Mouse (Mus musculus): ENCODE results near the gene Kel.

DNA sequence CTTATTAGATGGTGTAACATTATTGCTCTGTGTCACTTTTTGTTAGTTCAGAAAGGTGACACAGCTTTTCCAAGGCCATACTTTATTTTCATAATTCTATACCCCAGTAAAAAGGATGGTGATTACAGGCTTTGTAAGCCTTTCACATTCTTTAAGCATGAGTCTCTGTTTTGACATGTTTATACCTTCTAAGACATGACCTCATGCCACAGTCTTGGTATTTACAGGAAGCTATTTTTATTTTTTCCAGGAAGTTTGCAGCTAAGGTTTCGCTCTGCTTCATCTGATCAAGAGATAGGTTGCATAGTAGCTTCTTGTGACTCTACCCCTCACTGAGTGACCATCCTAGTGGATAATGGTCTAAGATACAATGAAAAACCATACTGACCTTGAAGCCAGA lies 9.7 kb downstream of the Kel start:
- no peak for TF ChIP-seq USF1 (IDR thresholded peaks at IDR 0.05; ENCODE audit: low read depth)
- no peak for TF ChIP-seq POLR2A (IDR thresholded peaks at IDR 0.05; ENCODE audit: insufficient read length, low read depth)
- no peak for TF ChIP-seq MYOD1 (IDR thresholded peaks at IDR 0.05; ENCODE audit: control insufficient read depth in 1 of 3, insufficient read length in 2 of 3, low read depth in 2 of 3)
- TF ChIP-seq POLR2AphosphoS2 (IDR thresholded peaks at IDR 0.05; ENCODE audit: insufficient read length, low read depth): no peak
- TF ChIP-seq TCF12 (IDR thresholded peaks at IDR 0.05; ENCODE audit: insufficient read depth, poor library complexity, severe bottlenecking): no peak
- TF ChIP-seq E2F4 (IDR thresholded peaks at IDR 0.05; ENCODE audit: insufficient read depth): no peak
- TF ChIP-seq MYOG (IDR thresholded peaks at IDR 0.05; ENCODE audit: control insufficient read depth in 1 of 3, insufficient read depth in 1 of 3, insufficient read length in 2 of 3, low read depth in 2 of 3): no peak
- no peak for TF ChIP-seq MAX (IDR thresholded peaks at IDR 0.05; ENCODE audit: low read depth)
- no peak for TF ChIP-seq CEBPB (IDR thresholded peaks at IDR 0.05; ENCODE audit: insufficient read depth, poor library complexity, severe bottlenecking)

Measured in myocyte (in vitro differentiated cells).